Mouse (Mus musculus) adipocyte (in vitro differentiated cells): ENCODE results near the gene Nfasc.
A peak's percentile ranks its signal among the peaks of the same experiment; 100 is the strongest.

Experiments used
- DNase-seq: peaks from one replicate; pipeline ENCODE4 v3.0.0-alpha.2; 2016; ENCODE audit warnings: low spot score

The Nfasc gene

GRCm38 (mm10) chr1:132581845-132582839, 159.5 kb downstream of the Nfasc start:
- DNase-seq = no peak

GRCm38 (mm10) chr1:132580063-132580462, 161.5 kb downstream of the Nfasc start:
- no peak for DNase-seq

- DNase-seq = no peak
These were observed 164.8 kb downstream of the Nfasc start for GRCm38 (mm10) chr1:132576845-132577244.

- DNase-seq = no peak
These were observed 168.7 kb downstream of the Nfasc start for GRCm38 (mm10) chr1:132572851-132573250.

- DNase-seq = no peak
These were observed 170.0 kb downstream of the Nfasc start for GRCm38 (mm10) chr1:132571613-132572012.

- DNase-seq = no peak
These were observed 170.7 kb downstream of the Nfasc start for GRCm38 (mm10) chr1:132570906-132571305.

DNA sequence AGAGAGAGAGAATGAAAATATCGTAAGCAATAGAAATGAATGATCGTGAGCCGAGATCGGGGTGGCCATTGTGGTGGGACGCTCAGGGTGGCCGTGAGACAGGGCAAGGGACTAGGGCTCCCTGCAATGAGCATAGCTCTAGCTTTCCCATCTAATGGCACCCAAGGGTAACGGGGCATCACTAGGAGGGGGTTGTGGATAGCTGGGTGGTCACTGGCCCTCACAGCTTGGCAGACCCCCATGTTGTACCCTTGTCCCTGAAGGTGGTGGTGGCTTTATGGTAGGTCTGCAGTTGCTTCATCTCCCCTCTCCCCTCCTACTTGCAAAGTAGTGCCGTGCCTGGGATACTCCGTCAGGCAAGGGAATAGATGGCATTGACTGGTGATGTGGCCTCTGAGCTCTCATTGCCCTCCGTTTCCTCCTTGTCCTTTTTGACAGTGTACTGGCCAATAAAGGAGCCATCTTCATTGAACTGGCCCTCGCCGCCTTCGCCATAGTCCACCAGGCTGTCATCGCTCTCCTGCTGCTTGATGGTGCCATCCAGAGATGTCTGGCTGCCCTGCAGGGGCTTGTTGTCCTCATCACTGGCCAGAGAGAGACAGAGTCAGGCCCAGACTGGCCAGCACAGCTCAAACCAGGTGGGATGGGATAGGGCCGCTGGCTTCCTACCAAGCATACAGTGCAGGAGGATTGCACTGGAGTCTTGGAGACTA, 171.4 kb downstream of the Nfasc start:
- DNase-seq = no peak

DNA sequence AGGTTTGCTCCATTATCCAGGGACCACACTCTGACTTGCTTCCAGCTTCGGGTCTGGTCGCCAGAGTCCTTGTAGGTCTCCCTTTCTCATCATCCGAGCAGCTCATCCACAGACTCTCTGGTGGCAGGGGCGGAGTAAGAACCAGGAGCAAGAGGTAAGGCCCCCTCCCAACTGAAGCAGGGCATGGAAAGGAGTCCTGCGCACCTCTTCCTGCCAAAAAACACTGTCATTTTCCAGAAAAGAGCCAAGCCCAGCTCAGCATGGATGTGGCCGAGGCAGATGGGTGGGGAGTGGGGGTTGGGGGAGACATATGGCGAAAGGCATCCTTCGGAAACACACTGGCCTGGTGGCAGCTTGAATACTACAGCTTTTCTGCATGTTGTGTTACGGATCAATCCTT, 172.1 kb downstream of the Nfasc start:
- no peak for DNase-seq

DNA sequence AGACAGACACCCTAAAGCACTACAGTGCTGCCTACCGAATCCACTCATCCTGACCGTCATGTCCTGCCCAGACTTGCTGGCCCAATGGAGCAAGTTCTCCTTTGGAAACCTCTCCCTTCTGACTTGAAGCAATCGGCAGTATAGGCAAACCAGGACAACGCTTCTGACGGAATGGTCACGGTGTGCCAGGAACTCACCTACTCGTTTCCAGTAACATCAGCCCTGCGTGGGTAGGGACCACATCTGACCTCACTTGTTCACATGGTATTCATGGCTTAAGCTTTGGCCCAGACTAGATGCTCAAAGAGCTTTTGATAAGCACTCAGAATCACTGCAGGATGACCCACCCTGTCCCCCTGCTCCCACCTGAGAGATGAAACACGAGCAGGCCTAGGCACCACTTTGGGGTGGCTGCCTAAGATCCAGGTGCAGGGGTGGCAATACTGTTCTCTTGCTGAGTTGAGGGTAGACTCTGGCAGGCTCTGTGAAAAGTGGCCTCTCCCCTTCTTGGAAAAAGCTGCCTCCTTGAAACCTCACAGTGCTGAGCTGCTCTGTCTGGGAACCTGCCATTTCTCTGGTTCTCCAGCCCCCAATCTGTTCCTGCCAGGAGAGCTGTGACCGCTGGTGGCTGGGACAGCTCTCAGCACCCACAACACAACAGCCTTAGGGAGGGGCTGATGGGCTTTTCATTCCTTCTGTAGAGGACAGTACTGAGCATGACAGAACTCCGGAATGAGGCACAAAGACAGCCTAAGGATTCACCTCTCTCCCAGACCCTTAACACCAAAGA, 174.1 kb downstream of the Nfasc start:
- DNase-seq = no peak

DNA sequence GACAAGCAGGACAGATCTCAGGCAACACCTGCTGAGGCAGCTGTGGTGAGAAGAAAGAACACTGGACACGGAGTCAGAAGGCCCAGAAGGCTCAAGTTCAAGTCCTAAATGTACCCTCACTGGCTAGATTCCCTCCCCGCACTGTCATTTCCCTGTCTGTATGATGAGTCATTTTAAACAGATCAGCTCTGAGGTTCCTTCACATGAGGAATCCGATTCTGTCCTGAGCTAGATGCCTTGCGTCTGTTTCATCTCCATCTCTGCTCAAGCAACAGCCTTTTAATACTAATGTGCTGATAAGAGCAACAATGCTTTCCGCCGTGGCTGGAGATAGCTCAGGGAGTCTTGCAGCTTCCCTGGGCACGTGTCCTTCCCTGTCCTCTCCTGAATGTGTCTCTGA, 175.8 kb downstream of the Nfasc start:
- no peak for DNase-seq

DNA sequence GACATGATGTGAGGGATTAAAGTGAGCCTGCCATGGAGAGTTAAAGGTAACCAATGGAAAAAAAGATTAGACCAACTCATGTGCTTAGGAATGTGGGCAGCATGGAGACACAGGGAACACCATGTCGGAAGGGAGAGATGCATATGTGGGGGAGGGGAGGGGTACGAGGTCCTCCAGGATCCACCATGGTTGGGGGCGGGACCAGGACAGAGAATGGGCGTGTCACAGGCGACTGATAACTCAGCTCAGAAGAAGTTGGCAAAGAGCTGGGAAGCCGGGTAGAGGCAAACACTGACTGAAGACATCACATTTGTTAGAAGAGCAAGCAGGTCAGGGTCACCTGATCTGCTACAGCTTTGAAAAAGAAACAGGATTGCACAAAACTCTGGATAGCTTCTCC, 176.7 kb downstream of the Nfasc start:
- DNase-seq = no peak

DNA sequence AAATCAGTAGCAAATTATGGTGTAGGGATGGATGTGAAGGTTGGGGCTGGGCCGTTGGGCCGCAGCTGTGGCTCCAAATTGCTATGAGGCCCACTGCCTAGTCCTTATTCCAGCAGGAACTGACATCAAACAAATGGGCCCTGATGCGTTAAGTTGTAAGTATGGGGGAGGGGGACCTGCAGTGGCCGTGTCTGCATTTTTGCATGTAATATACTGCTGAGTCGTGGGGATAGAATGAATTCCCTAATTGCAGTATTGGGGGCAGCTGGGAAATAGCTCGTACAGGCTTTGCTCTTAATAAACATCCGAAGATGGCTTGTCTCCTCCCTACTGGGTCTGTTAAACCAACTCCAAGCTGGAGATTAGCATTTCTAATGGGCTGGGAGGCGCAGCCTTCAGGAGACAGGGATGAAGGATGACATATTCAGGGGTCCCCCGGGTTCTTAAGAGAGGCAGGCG, 179.2 kb downstream of the Nfasc start:
- no peak for DNase-seq

DNA sequence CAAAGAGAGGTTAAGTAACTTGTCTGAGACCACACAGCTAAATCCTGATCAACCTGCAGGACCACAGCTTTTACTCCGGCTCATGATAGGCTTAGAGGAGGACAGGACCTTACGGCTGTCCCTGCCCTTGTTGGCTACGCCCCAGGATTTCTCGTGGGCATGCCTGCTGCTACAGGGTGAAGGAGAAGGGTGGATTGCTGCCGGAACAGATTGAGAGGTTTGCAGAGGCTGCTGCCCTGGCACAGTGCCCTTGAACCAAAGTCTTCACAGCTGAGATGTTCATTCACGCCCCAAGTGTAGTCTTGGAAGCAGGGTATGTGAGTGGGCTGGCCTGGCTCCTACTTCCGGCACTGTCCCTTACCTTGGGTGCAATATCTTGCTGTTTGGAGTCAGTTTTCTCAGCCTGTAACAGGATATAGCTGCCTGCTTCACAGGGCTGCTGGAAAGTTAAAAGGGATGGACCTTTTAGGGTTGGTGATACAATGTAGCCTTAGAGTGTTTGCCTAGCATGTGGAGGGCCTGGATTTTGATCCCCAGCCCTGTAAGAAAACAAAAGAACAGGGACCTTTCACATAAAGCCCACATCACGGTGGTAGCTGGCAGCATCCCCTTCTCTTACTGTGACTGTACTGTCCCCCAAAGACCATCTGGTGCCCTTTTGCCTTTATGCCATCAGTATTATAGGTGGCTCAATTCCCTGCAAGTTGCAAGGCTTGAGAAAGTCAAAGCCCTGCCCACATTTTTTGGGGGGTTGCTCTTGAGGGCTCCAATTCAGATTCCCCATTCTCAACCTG, 180.5 kb downstream of the Nfasc start:
- peak; percentile 6 for DNase-seq

GRCm38 (mm10) chr1:132559045-132559444, 182.6 kb downstream of the Nfasc start:
- no peak for DNase-seq

GRCm38 (mm10) chr1:132557901-132558631, 183.5 kb downstream of the Nfasc start:
- peak; percentile 75 for DNase-seq

- peak; percentile 29 for DNase-seq
These were observed 197.8 kb downstream of the Nfasc start for GRCm38 (mm10) chr1:132543789-132544188.

GRCm38 (mm10) chr1:132542762-132543306, 198.8 kb downstream of the Nfasc start, which contains the start of gene Cntn2:
Cntn2 (minus strand) TSS chr1:132543256.
- no peak for DNase-seq

- no peak for DNase-seq
These were observed 199.6 kb downstream of the Nfasc start for GRCm38 (mm10) chr1:132541824-132542599.

DNA sequence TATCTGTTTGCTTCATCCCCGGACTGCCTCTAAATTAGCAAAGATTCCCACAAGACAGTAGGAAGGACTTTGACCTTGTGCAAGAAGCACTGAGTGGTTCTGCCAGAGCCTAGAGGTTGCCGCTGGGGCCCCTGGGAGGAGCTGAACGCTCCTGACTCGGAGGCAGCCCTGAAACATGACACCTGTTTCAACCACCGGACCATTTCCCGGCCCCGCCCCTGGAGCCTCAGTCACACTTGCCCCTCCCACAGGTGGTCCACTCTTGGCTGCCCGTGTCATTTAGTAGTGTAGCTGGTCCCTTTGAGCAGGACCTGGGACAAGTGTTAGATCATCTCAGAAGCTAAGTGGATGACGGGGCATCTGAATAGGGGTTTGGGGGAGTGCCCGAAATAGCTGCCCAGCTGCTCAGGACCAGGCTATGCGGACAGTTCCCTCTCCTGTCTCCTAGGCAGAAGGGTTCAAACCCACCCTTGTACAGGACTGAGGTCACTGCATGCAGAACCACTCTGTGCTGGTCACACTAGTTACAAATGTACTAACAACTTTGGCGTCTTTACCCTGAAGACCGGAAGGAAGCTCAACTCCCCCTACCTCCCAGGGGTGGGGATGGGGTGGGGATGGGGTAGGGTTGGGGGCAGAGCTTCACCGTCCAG, 200.3 kb downstream of the Nfasc start:
- DNase-seq = no peak
